Mouse (Mus musculus): ENCODE data around the gene 1700020A23Rik. TPM values are rescaled to one million over a fixed set of nuclear protein-coding genes. Genes with fewer than 3 reads are reported as not detected.

The 1700020A23Rik gene
- polyA plus RNA-seq, 1 experiment from 2014 or later, result not detected

DNA sequence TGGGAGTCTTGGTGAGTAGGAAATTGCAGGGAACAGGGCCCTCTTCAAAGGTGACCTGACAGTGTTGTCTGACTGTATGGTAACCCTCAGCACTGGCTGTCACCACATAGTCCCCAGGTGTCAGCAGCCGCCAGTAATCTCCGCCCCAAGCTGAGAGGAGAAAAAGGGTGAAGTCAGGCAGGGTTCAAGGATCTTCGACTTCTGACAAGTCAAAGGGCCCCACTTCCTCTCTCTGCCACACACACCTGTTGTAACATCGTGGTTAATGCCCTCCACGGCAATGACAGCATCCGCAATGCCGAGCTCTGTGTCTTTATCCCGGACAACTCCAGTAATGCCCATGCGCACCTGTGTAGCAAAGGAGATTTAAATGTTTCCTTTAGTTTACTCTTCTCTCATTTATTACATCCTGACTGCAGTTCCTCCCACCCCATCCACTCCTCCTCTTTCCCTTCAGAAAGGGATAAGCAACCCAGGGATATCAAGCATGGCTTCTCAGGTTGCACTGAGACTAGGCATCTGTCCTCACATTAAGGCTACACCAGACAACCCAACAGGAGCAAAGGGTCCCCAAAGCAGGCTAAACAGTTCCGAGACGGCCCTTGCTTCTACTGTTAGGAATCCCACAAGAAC, 13.9 kb upstream of the 1700020A23Rik start:
- H3K4me2 ChIP-seq, result no peak overlapping the region
- no peak overlapping the region for H3K27ac ChIP-seq
- peaks cover 49% of the 10 kb centered on the region for H3K36me3 ChIP-seq
- no peak overlapping the region for H3K9ac ChIP-seq
- 85% methylated on average over 11 of the region's 11 CpGs for WGBS
- H3K4me3 ChIP-seq, result no peak overlapping the region
- H3K27me3 ChIP-seq, result 0 out of 2 replicates have a peak, but pooled peaks cover 2% of the 10 kb centered on the region
- H3K4me1 ChIP-seq, result peaks cover 3% of the 10 kb centered on the region; the same call in 1 of the 2 replicates
- H3K9me3 ChIP-seq, result no peaks in the 10 kb centered on the region
- ATAC-seq (ENCODE audit: insufficient number of reproducible peaks, insufficient read depth, low FRiP score, low TSS enrichment, low read depth), result no peak

DNA sequence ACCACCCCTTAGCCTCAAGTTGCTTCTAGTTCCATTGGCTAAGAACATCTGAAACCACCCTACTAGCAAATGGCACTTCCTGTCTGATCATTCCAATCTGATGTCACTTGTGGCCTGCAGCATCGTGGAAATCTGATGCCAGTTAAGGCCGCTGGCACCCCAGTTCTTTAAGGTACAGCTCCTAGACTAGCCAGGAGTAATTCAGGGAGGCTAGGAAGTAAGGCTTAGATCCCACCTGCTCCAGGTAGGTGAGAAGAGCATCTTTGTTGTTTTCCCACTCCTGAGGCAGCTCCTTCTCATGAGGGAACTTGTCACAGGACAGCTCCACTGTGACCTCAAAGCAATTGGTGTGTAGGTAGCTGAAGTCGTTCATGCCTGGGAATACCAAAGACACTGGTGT, 12.2 kb upstream of the 1700020A23Rik start:
- peaks cover 49% of the 10 kb centered on the region for H3K36me3 ChIP-seq
- H3K9ac ChIP-seq, result no peak overlapping the region
- H3K9me3 ChIP-seq, result no peaks in the 10 kb centered on the region
- no peak overlapping the region for H3K4me3 ChIP-seq
- ATAC-seq (ENCODE audit: insufficient number of reproducible peaks, insufficient read depth, low FRiP score, low TSS enrichment, low read depth), result no peak
- no peak overlapping the region for H3K27ac ChIP-seq
- no peaks in the 10 kb centered on the region for H3K27me3 ChIP-seq
- no peak overlapping the region for H3K4me2 ChIP-seq
- 76% methylated on average over 3 of the region's 3 CpGs for WGBS
- H3K4me1 ChIP-seq, result peaks cover 12% of the 10 kb centered on the region

DNA sequence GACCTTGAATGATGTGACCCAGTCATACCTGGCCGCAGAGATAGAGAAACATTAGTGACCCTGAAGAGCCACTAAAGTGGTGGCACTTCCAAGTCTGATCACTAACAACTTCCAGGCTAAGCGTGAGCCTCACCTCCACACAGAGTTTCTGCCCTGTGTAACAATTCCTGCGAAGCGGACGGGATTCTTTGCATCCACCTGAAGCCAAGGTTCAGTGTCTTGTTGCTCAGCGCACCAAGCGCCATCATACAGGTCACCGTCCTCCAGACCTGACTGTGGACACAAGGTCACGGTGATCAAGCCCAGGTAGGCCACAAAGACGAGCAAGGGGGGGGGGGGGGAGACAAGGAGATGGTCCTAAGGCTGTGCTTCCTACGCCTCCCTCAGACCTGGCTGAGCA, 9.4 kb upstream of the 1700020A23Rik start:
- Histone ChIP-seq H3K4me3 (no peak overlapping the region), H3K27me3 (peaks cover 3% of the 10 kb centered on the region; the same call in 1 of the 2 replicates), H3K9ac (no peak overlapping the region), H3K4me2 (no peak overlapping the region), H3K9me3 (no peaks in the 10 kb centered on the region), H3K36me3 (peaks cover 43% of the 10 kb centered on the region), H3K27ac (no peak overlapping the region), H3K4me1 (peaks cover 21% of the 10 kb centered on the region)
- WGBS, result 94% methylated on average over 11 of the region's 11 CpGs
- no peak for ATAC-seq (ENCODE audit: insufficient number of reproducible peaks, insufficient read depth, low FRiP score, low TSS enrichment, low read depth)

DNA sequence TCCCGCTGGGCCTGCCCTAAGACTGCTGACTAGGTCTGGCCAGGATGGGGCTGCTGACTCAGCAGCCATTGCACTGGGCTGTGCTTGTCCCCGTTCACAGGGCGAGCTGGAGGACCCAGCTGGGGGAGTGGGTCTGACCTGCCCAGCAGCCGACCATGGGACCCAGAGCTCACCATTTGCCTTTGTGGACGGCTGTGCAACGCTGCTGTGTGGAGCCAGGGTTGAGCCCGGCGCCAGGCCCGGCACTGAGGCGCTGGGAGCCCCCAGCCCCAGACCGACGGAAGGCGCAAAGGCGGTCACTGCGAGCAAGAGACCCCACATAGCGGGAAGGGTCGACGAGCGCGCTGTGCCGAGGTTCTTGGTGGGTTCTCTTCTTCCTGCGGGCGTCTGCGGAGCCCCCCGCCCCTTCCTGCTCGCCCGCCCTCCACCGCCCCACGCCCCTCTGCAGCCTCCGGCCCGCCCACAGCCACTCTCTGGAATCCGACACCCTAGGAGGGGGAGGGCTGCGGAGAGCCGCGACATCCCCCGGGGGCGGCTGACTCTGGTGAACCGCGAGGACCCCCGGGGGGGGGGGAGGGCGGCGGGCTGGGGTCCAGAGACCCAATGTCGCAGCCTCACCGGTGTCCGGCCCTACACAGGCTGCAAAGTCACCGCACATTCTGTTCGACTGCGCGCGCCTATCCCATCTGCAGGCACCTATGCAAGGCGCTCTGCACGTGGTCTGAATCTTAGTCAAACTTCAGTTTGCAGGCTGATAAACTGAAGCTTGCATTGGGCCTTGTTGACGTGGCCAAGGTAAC, 7.7 kb upstream of the 1700020A23Rik start, which contains the start of gene Cpxm1:
Gene Cpxm1 (minus strand): TSS at position 389 of the 800 bp plus-strand sequence.
- ATAC-seq (ENCODE audit: insufficient number of reproducible peaks, insufficient read depth, low FRiP score, low TSS enrichment, low read depth), result peak; percentile 85
- peaks cover 35% of the 10 kb centered on the region for H3K36me3 ChIP-seq
- H3K9me3 ChIP-seq, result no peaks in the 10 kb centered on the region
- under 1% methylated on average over 49 of the region's 53 CpGs for WGBS
- H3K4me3 ChIP-seq, result peak within 1 kb of the TSS; percentile 72
- H3K4me2 ChIP-seq, result peak within 1 kb of the TSS; percentile 88
- H3K9ac ChIP-seq, result peak within 1 kb of the TSS; percentile 89
- H3K4me1 ChIP-seq, result peaks cover 25% of the 10 kb centered on the region
- peak within 1 kb of the TSS; percentile 89 for H3K27ac ChIP-seq
- H3K27me3 ChIP-seq, result peaks cover 3% of the 10 kb centered on the region; the same call in 1 of the 2 replicates

DNA sequence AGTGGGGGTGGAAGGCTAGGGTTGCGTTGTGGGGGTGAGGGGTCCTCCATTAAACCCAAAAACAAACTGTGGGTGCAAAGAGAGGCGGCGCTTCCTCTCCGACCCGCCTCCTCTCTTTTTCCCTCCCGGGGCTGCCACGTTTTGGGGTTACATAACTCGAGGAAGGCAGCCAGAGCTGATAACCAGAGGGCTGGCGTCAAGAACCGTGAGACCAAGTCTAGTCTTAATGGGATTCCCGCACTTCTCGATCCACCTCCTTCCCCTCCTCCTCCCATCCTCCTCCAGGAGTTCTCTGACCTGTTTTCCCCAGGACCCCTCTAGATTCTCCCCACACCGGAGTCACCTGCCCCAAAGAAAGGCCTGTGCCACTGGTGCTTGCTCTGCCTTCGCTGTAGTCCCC, 7.0 kb upstream of the 1700020A23Rik start:
- peak overlapping the region; percentile 89 for H3K27ac ChIP-seq
- peak overlapping the region; percentile 72 for H3K4me3 ChIP-seq
- no peaks in the 10 kb centered on the region for H3K9me3 ChIP-seq
- peaks cover 25% of the 10 kb centered on the region for H3K4me1 ChIP-seq
- peaks cover 3% of the 10 kb centered on the region; the same call in 1 of the 2 replicates for H3K27me3 ChIP-seq
- H3K36me3 ChIP-seq, result peaks cover 28% of the 10 kb centered on the region
- ATAC-seq (ENCODE audit: insufficient number of reproducible peaks, insufficient read depth, low FRiP score, low TSS enrichment, low read depth), result no peak
- H3K4me2 ChIP-seq, result peak overlapping the region; percentile 88
- H3K9ac ChIP-seq, result peak overlapping the region; percentile 89
- 14% methylated on average over 14 of the region's 14 CpGs for WGBS

DNA sequence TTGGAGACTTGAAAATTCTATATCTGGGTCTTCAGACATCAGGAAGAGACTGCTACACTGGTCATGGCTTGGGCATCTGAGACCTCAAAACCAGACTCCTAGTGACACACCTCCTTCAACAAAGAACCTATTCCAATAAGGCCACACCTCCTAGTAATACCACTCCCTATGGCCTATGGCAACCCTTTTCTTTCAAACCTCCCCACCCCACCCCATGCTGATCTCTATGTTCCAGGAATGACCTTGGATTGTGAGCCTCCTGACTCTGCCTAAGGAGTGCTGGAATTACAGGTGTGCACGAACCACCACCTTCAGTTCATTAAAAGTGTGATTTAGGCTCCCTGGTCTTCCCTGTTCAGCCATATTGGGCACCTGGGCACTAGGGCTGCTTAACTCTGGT, 5.0 kb upstream of the 1700020A23Rik start:
- Histone ChIP-seq H3K4me1 (peaks cover 25% of the 10 kb centered on the region), H3K4me2 (no peak overlapping the region), H3K9me3 (no peaks in the 10 kb centered on the region), H3K27me3 (peaks cover 3% of the 10 kb centered on the region; the same call in 1 of the 2 replicates), H3K4me3 (no peak overlapping the region), H3K36me3 (peaks cover 9% of the 10 kb centered on the region), H3K9ac (no peak overlapping the region), H3K27ac (no peak overlapping the region)
- no peak for ATAC-seq (ENCODE audit: insufficient number of reproducible peaks, insufficient read depth, low FRiP score, low TSS enrichment, low read depth)
- 90% methylated on average over 1 of the region's 1 CpGs for WGBS

DNA sequence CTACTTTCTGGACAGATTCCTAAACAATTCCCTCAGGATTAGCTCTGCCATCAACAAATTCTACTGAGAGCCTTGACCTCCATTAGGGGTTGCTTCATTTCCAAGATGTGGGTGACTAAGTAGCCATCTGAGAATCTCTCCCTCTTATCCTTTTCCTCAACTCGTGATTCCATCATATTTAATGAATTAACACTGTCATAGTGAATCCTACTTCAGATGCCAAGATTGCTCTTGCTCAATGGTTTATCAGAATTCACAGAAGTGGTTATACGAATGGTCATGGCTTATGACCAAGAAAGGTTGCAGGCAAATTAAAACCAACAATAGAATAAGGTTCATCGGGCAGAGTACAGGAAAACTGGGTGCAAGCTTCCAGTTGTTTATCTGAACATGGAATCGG, 3.2 kb upstream of the 1700020A23Rik start:
- Histone ChIP-seq H3K4me3 (no peak overlapping the region), H3K27me3 (peaks cover 3% of the 10 kb centered on the region; the same call in 1 of the 2 replicates), H3K9me3 (no peaks in the 10 kb centered on the region), H3K27ac (no peak overlapping the region), H3K36me3 (no peaks in the 10 kb centered on the region), H3K4me2 (no peak overlapping the region), H3K9ac (no peak overlapping the region), H3K4me1 (peaks cover 16% of the 10 kb centered on the region)
- no peak for ATAC-seq (ENCODE audit: insufficient number of reproducible peaks, insufficient read depth, low FRiP score, low TSS enrichment, low read depth)
- 79% methylated on average over 4 of the region's 4 CpGs for WGBS

DNA sequence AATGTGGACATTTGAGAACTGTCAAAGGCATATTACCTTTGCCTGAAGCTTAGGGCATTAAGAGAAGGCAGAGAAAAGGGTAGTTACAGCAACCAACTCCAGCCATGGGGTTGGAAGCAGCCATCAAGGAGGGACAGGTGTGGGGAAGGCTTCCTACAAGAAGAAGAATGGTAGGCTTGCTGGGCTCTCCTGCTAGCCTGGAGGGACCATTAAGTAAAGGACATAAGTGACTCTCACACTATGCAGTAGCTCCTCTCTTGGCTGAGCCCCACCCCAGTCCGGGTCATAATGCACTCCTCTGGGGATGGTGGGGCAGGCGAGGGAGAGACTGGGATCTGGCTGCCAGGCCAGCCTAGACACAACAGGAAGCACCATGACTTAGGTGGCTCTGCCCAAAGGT, 1.1 kb downstream of the 1700020A23Rik start, which contains the start of gene Tmem239:
Gene Tmem239 (plus strand): TSS at position 301 of the 400 bp plus-strand sequence.
- H3K4me2 ChIP-seq, result no peak within 1 kb of the TSS
- no peaks in the 10 kb centered on the region; the same call in 1 of the 2 replicates for H3K27me3 ChIP-seq
- no peaks in the 10 kb centered on the region for H3K36me3 ChIP-seq
- ATAC-seq (ENCODE audit: insufficient number of reproducible peaks, insufficient read depth, low FRiP score, low TSS enrichment, low read depth), result no peak
- 0 out of 2 replicates have a peak within 1 kb of the TSS, but pooled peaks have one; percentile 6 for H3K9ac ChIP-seq
- 77% methylated on average over 2 of the region's 2 CpGs for WGBS
- H3K9me3 ChIP-seq, result no peaks in the 10 kb centered on the region
- peaks cover 20% of the 10 kb centered on the region for H3K4me1 ChIP-seq
- no peak within 1 kb of the TSS for H3K4me3 ChIP-seq
- no peak within 1 kb of the TSS for H3K27ac ChIP-seq

DNA sequence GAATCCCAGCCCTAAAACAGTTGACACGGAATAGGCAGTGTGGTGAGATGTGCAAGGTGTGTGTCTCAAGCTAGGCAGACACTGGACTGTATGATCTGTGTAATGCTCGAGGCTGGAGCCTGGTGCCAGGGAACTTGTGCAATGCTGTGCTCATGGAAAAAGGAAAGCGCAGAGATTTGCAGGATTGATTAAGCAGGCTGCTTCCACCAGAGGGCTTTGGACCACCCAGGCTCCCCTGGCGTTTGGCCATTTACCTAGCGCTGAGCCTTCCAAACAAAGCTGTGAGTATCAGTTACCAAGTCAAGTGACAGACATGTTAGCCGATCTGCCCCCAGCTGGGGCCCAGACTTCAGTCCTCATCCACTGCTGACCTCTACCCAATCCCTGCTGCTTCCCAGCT, 3.1 kb downstream of the 1700020A23Rik start:
- peak; percentile 53 for ATAC-seq (ENCODE audit: insufficient number of reproducible peaks, insufficient read depth, low FRiP score, low TSS enrichment, low read depth)

DNA sequence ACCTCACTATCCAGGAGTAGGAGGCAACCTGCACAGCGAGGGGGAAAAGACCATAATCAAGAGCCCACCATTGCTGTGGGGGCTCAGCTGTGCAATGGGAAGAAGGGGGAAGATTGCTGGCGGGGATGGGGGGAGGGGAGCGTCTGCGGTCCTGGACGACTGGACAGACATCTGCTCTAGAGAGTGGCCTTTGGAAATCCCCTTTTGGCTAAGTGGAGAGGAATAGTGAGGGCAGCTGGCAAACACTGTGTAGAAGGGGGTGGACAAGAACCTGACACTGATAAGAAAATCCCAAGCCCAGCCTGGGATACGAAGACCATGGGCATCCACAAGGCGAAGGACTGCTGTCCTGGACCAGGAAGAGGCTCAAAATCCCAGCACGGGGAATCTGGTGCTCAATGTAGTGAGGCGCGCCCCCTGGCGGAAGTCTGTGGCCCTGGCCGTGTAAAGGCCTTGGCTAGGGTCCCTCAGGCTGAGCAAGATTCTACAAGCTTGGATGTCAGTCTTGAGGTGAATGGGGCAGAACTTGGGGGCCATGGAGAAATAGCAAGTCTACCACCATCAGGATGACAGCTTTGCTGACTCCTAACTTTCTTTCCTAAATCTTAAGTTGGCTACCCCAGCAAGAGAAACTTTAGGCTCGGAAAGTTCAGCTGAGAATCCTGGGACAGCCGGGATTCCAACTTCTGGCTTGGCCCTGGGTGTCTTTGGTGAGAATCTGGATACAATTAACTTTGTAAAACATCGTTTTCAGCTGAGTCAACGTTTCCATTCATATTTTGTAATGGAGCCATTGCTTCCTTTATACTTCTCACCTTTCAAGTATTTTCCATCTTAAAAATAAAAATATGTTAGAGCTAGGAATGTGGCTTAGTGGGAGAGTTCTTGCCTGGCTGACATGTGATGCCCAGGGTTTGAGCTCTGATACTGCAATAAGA, 6.8 kb downstream of the 1700020A23Rik start:
- Histone ChIP-seq H3K4me1 (peaks cover 33% of the 10 kb centered on the region), H3K9me3 (no peaks in the 10 kb centered on the region), H3K4me2 (no peak overlapping the region), H3K36me3 (no peaks in the 10 kb centered on the region), H3K27ac (peak overlapping the region; percentile 74), H3K4me3 (no peak overlapping the region), H3K27me3 (no peaks in the 10 kb centered on the region), H3K9ac (no peak overlapping the region)
- peak; percentile 81 for ATAC-seq (ENCODE audit: insufficient number of reproducible peaks, insufficient read depth, low FRiP score, low TSS enrichment, low read depth)
- 31% methylated on average over 16 of the region's 16 CpGs for WGBS

More for the DNA sequence above, 3.1 kb downstream of the 1700020A23Rik start:
- H3K4me1 ChIP-seq, result peaks cover 34% of the 10 kb centered on the region
- H3K9ac ChIP-seq, result no peak overlapping the region
- 0 out of 2 replicates have a peak overlapping the region, but pooled peaks have one; percentile 9 for H3K4me2 ChIP-seq
- H3K36me3 ChIP-seq, result no peaks in the 10 kb centered on the region
- H3K27me3 ChIP-seq, result no peaks in the 10 kb centered on the region; the same call in 1 of the 2 replicates
- H3K4me3 ChIP-seq, result no peak overlapping the region
- peak overlapping the region; percentile 72 for H3K27ac ChIP-seq
- H3K9me3 ChIP-seq, result no peaks in the 10 kb centered on the region
- 6% methylated on average over 6 of the region's 6 CpGs for WGBS

DNA sequence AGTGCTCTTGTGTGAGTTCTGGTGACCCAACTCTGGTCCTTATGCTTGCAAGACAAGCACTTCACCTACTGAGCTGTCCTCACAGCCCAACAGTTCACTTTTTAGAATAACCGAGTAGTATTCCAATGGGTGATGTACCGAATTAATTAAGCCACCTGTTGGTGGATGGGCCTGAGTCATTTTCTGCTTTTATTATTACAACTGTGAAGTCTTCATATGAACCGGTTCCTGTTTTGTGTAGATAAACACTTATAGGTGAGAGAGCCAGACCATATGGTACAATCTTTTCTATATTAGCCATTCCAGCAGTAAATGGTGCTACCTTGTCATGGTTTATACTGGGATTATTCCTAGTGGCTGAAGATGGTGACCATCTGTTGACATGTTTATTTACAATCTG, 7.7 kb downstream of the 1700020A23Rik start:
- Histone ChIP-seq H3K4me1 (peaks cover 25% of the 10 kb centered on the region), H3K36me3 (no peaks in the 10 kb centered on the region), H3K27me3 (no peaks in the 10 kb centered on the region), H3K4me3 (no peak overlapping the region), H3K9me3 (no peaks in the 10 kb centered on the region), H3K4me2 (no peak overlapping the region), H3K9ac (no peak overlapping the region), H3K27ac (peak overlapping the region; percentile 73)
- no peak for ATAC-seq (ENCODE audit: insufficient number of reproducible peaks, insufficient read depth, low FRiP score, low TSS enrichment, low read depth)
- 84% methylated on average over 3 of the region's 3 CpGs for WGBS

Measured in embryonic facial prominence, embryonic 13.5 days (tissue).